Mouse (Mus musculus) forebrain, embryonic 13.5 days (tissue): ENCODE measurements around the gene Klf13. TPM values are rescaled to one million over a fixed set of nuclear protein-coding genes. Genes with fewer than 3 reads are reported as not detected.

Experiments used
- ATAC-seq: fragments of 200-750 bp; cut with Nextera tagmentation; 2 replicates; pipeline ENCODE4 v1.8.0; 2017
- H3K27ac ChIP-seq: fragments of 300-500 bp; sonication (generic); 2 replicates; pipeline ENCODE4 v1.5.1; 2015; ENCODE audit warnings: inconsistent platforms, mild to moderate bottlenecking, moderate library complexity
- H3K27me3 ChIP-seq: fragments of 300-500 bp; sonication (generic); 2 replicates; pipeline ENCODE4 v1.6.1; 2015; ENCODE audit warnings: mild to moderate bottlenecking, inconsistent platforms
- H3K36me3 ChIP-seq: fragments of 300-500 bp; sonication (generic); 2 replicates; pipeline ENCODE4 v1.6.1; 2015; ENCODE audit warnings: mild to moderate bottlenecking, inconsistent platforms; ENCODE audit not compliant: poor library complexity, severe bottlenecking
- H3K4me1 ChIP-seq: fragments of 300-500 bp; sonication (generic); 2 replicates; pipeline ENCODE4 v1.6.1; 2015; ENCODE audit warnings: inconsistent platforms
- H3K4me2 ChIP-seq: fragments of 300-500 bp; sonication (generic); 2 replicates; pipeline ENCODE4 v1.6.1; 2015; ENCODE audit warnings: inconsistent platforms, mild to moderate bottlenecking, moderate library complexity
- H3K4me3 ChIP-seq: fragments of 300-500 bp; sonication (generic); 2 replicates; pipeline ENCODE4 v1.5.1; 2015; ENCODE audit warnings: mild to moderate bottlenecking, inconsistent platforms
- H3K9ac ChIP-seq: fragments of 300-500 bp; sonication (generic); 2 replicates; pipeline ENCODE4 v1.6.1; 2015; ENCODE audit warnings: mild to moderate bottlenecking, inconsistent platforms
- H3K9me3 ChIP-seq: fragments of 300-500 bp; sonication (generic); replicated peaks from 2 replicates; pipeline ENCODE4 v1.6.1; 2016; ENCODE audit warnings: inconsistent platforms
- WGBS: fragments of 180-500 bp; shearing (Covaris S2); methylation state at CpG from one replicate; pipeline ENCODE4 v1.1.7; 2015; 5-methylcytosine and 5-hydroxymethylcytosine counted together
- polyA plus RNA-seq: library from polyadenylated mRNA; unstranded; fragments of >200 nt; fragmentation: Nextera tagmentation; extraction: Ambion mirVana; gene quantifications from 2 replicates; pipeline ENCODE4 v1.2.1, GENCODE M21; 2015

The Klf13 gene
- 30.4 and 33.5 TPM in 2 replicates for polyA plus RNA-seq

DNA sequence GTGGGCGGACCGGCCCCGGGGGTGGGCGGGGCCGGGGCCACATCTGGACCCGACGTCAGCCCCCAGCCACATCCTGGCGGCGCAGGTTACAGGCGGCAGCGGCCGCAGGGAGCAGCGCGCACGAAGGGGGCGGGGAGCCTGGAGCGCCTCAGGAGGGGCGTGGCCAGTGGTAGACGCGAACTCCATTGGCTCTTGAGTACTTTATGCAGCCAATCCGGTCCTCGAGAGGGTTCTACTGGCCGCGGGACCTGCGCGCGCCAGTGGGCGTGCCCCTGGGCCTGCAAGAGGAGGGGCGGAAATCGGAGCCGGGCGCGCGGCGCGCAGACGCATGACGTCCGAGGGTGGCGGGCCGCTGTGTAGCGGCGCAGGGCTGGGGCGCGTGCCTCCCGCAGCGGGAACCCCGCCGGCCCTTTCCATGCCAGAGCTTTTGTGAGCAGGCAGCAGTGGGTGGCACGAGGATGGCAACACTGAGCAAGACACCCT, at the start of gene Klf13:
TSS of gene Klf13 (minus strand) at position 2 of the 483 bp plus-strand sequence.
- peak within 1 kb of the TSS; percentile 97 for H3K4me3 ChIP-seq
- H3K9me3 ChIP-seq = no peaks in the 10 kb centered on the region
- peak within 1 kb of the TSS; percentile 96 for H3K9ac ChIP-seq
- H3K4me2 ChIP-seq = peak within 1 kb of the TSS; percentile 93
- peaks cover 26% of the 10 kb centered on the region for H3K4me1 ChIP-seq
- H3K27me3 ChIP-seq = peaks cover 5% of the 10 kb centered on the region; the same call in 1 of the 2 replicates
- H3K27ac ChIP-seq = peak within 1 kb of the TSS; percentile 92
- no peaks in the 10 kb centered on the region for H3K36me3 ChIP-seq
- peak; percentile 95 for ATAC-seq
- 0% methylated on average over 44 of the region's 50 CpGs for WGBS

DNA sequence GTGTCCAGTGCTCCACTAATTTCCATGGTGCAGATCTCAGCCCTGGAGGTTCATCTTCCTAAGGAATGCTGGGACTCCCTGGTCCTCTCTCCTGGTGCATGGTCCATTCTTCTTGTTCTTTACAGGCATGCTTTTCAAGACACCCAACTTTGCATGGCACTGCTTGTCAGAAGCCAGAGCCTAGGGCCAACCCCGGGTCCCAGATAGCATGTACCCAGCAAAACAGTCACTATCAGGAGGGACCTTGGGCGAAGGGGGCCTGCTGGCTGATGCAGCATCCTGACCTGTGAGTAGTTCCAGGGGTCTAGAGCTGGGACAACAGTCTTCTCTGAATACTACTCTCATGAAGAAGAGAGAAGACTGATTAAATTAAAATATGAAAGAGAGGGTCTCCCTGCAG, 49.7 kb upstream of the Klf13 start:
- Histone ChIP-seq H3K4me3 (no peak overlapping the region), H3K4me1 (peaks cover 20% of the 10 kb centered on the region), H3K9me3 (no peaks in the 10 kb centered on the region), H3K9ac (no peak overlapping the region), H3K36me3 (no peaks in the 10 kb centered on the region), H3K27ac (no peak overlapping the region), H3K27me3 (no peaks in the 10 kb centered on the region), H3K4me2 (no peak overlapping the region)
- ATAC-seq = no peak
- 91% methylated on average over 2 of the region's 2 CpGs for WGBS

DNA sequence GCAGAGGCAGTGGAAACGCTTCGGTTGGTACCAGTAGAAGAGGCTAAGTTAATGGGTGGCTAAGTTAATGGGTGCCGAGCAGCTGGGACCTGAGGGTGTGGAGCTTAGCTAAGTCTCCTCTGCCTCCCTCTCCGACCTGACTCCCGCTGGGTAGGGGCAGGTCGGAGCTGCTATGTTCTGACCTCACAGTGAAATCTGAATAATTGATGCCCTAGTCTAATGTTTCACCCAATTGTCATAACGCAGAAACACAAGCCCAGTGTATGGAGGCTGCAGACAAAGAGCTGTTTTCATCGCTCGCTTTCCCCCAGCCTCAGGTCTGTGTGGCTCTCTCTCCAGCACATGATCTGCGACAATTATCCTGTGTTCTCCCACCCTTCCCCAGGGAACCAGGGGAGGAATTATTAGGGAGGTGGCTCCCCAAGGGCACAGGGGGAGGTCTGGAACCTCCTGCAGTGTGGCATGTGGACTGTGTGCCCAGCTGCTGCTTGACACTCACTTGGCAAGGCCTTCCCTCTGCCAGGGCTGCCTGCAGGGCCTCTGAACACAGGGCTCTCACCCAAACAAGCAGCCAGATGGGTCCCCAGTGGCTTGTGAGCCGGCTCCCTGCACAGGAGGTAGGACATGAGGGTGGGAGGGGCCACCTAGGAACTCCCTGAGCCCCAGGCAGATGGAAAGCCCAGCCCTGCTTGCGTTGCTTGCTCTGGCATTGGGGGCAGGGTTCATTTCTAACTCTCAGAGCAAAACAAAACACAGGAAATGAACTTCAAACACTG, 47.9 kb upstream of the Klf13 start:
- peak; percentile 95 for ATAC-seq
- H3K36me3 ChIP-seq = no peaks in the 10 kb centered on the region
- WGBS = 16% methylated on average over 12 of the region's 12 CpGs
- peaks cover 20% of the 10 kb centered on the region for H3K4me1 ChIP-seq
- peak overlapping the region; percentile 14; the same call in 1 of the 2 replicates for H3K4me2 ChIP-seq
- no peak overlapping the region for H3K4me3 ChIP-seq
- H3K27me3 ChIP-seq = no peaks in the 10 kb centered on the region
- H3K9me3 ChIP-seq = no peaks in the 10 kb centered on the region
- H3K27ac ChIP-seq = peak overlapping the region; percentile 94
- peak overlapping the region; percentile 45; the same call in 1 of the 2 replicates for H3K9ac ChIP-seq

DNA sequence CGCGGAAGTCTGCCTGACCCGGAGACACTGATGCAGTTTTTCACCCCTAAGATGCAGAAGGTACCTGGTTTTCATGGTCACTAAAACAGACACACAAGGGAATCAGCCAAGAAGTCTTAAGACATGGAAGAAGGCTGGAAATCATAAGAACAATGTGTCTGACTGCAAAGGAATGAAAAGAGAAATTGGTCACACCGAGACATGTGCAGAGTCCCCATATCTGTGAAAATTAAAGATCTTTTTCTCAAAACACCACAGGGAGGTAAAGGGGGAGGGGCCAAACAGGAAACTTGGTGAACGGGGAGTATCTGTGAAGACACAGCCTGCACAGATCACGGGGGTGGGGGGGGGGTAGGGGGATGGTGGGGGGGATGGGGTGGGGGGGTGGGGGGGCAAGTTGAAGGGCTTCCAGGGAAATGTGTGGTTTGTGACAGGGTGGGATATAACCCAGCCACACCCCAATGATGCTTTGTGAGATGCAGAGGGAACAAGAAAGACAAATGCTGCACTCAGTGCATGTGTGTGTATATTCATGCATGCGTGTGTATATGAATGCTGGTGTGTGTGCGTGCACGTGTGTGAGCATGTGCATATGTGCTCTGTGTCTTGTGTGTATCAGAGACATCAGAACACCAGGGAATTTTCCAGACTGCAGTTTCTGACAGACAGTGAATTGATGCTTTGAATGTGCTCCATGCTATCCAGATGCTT, 47.1 kb upstream of the Klf13 start:
- Histone ChIP-seq H3K9me3 (no peaks in the 10 kb centered on the region), H3K9ac (0 out of 2 replicates have a peak overlapping the region, but pooled peaks have one; percentile 45), H3K4me1 (peaks cover 20% of the 10 kb centered on the region), H3K27me3 (no peaks in the 10 kb centered on the region), H3K27ac (peak overlapping the region; percentile 94), H3K4me2 (no peak overlapping the region), H3K36me3 (no peaks in the 10 kb centered on the region), H3K4me3 (no peak overlapping the region)
- peak; percentile 55 for ATAC-seq
- 79% methylated on average over 9 of the region's 9 CpGs for WGBS

DNA sequence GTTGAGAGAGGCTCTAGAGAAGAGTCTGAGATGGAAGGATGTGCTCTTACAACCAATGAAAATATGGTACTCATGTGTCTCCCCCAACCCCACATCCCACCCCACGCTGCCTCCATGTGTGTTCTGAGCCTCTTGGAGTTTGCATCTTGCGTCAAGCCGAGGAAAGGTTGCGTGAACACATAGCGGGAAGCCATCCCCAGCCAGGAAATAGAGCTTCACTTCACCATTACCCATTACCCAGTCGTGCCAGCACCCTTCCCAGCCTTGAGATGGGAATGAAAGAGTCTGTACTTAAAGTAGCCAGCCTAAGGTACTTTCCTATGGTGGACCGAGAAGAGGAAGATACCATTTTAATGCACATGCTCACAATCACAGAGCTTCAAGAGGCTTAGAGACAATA, 46.6 kb upstream of the Klf13 start:
- Histone ChIP-seq H3K27ac (no peak overlapping the region), H3K4me3 (no peak overlapping the region), H3K9me3 (no peaks in the 10 kb centered on the region), H3K36me3 (no peaks in the 10 kb centered on the region), H3K9ac (no peak overlapping the region), H3K27me3 (no peaks in the 10 kb centered on the region), H3K4me1 (peaks cover 20% of the 10 kb centered on the region), H3K4me2 (no peak overlapping the region)
- WGBS = 91% methylated on average over 7 of the region's 7 CpGs
- no peak for ATAC-seq

DNA sequence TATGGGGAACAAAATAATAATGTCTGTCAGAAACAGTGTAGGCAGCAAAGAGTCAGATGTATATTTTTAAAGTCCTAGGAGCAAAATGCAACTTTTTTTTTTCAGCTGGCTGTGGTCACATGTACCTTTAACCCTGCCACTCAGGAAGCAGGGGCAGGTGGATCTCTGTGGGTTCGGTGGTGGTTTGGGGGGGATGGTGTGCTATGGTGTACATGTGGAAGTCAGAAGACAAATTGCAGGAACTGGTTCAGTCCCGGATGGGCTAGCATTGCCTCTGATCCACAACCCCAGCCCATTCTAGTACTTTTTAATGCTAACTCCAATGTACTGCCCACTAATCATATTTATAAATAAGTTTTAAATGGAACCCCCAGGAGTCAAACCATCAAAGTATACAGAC, 45.6 kb upstream of the Klf13 start:
- Histone ChIP-seq H3K9ac (no peak overlapping the region), H3K4me1 (peaks cover 20% of the 10 kb centered on the region), H3K27me3 (no peaks in the 10 kb centered on the region), H3K4me2 (no peak overlapping the region), H3K27ac (no peak overlapping the region), H3K4me3 (no peak overlapping the region), H3K36me3 (no peaks in the 10 kb centered on the region), H3K9me3 (no peaks in the 10 kb centered on the region)
- 90% methylated on average over 2 of the region's 2 CpGs for WGBS
- ATAC-seq = no peak

DNA sequence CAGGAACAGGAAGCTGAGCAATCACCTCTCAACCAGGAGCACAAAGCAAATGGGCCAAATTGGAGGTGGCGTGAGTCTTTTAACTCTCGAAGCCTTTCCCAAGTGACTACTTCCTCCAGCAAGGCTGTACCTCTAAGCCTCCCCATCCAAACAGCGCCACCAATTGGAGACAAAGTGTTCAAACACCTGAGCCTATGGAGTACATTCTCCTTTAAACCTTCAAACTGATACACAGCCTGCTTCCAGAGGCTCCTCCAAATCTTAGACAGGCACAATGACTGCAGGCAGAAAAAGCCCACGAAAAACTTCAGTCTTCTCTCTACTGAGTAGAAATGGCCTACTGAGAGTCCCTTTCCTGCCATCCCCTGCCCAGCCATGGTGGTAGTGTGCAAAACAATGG, 38.9 kb upstream of the Klf13 start:
- no peaks in the 10 kb centered on the region for H3K36me3 ChIP-seq
- ATAC-seq = no peak
- peaks cover 3% of the 10 kb centered on the region; the same call in 1 of the 2 replicates for H3K9me3 ChIP-seq
- H3K9ac ChIP-seq = no peak overlapping the region
- H3K27me3 ChIP-seq = no peaks in the 10 kb centered on the region
- H3K4me2 ChIP-seq = no peak overlapping the region
- H3K4me3 ChIP-seq = no peak overlapping the region
- WGBS = 93% methylated on average over 4 of the region's 4 CpGs
- H3K4me1 ChIP-seq = no peaks in the 10 kb centered on the region
- H3K27ac ChIP-seq = no peak overlapping the region

DNA sequence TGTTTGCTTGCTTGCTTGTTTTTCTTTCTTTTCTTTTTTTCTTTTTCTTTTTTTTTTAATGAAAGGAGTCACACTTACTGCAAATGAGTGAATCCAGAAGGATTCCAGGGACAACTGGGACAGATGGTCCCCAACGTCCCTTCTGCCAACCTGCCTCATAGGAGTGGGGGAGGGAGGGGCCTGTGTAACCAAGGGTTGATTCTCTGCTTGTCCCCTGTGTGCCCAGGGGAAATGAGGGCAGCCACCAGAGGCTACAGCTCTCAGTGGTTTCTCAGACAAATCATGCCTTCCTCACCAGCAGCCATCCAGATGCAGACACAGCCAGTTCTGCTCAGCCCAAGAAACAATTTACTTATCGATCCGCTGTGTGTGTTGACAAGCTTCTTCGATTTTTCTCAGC, 32.3 kb upstream of the Klf13 start:
- WGBS = 61% methylated on average over 4 of the region's 4 CpGs
- H3K36me3 ChIP-seq = no peaks in the 10 kb centered on the region
- H3K4me3 ChIP-seq = no peak overlapping the region
- H3K4me1 ChIP-seq = peaks cover 16% of the 10 kb centered on the region
- no peak overlapping the region for H3K4me2 ChIP-seq
- H3K9me3 ChIP-seq = no peaks in the 10 kb centered on the region
- ATAC-seq = peak; percentile 86
- peak overlapping the region; percentile 77 for H3K27ac ChIP-seq
- H3K9ac ChIP-seq = no peak overlapping the region
- H3K27me3 ChIP-seq = no peaks in the 10 kb centered on the region

DNA sequence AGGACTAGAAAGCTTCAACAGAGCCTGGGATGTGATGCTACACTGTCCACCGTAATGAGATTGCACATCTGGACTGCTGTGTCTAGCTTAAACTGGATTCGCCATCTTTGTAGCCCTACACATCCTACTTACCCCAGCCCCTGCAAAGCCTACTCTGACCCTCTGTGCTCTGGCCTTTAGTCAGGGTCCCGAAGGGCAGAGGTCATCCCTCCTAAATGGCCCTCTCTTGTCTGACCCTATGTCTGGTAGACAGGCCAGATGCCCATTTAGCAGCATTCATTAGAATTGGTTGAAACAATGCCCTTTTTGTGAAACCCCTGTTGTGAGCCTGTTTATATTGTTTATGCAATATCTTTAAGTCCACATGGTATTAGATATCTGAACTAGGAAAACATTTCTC, 31.2 kb upstream of the Klf13 start:
- no peak for ATAC-seq
- H3K27ac ChIP-seq = no peak overlapping the region
- 58% methylated on average over 3 of the region's 3 CpGs for WGBS
- H3K36me3 ChIP-seq = no peaks in the 10 kb centered on the region
- peaks cover 26% of the 10 kb centered on the region for H3K4me1 ChIP-seq
- no peak overlapping the region for H3K4me3 ChIP-seq
- H3K4me2 ChIP-seq = no peak overlapping the region
- no peaks in the 10 kb centered on the region for H3K27me3 ChIP-seq
- H3K9me3 ChIP-seq = no peaks in the 10 kb centered on the region
- no peak overlapping the region for H3K9ac ChIP-seq

DNA sequence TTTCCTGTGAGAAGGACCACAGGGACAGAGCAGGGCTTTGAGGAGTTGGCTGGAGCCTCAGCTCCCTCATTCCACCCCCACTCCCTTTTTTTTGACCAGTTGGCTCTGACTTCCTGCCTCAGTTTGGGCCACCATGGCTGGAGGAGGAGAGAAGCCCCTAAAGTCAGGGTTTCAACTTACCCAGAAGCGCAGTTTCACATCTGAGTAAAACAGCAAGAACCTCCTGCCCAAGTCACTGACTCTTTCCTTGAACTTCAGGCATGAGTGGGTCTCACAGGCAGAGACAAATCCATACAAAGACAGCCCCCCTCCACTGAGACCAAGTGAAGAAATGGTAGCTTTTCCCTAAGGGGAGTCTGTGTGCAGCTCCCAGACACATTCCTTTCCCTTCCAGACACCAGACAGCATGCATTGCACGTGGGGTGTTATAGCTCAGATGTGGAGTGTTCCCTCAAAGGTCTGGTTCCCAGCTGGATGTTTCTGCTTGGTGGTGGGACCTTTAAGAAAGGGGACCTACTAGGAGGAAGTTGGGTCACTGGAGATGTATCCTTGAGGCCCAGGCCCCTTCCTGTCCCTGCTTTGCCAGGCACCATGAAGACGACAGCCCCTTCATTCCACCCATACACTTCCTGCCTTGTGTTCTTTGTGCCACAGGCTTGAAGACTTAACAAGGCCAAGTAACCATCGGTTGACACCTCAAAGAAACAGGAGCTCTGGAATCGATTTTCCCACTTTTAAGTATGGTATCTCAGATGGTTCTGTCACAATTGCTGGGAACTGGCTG, 27.1 kb upstream of the Klf13 start:
- Histone ChIP-seq H3K9ac (no peak overlapping the region), H3K4me2 (no peak overlapping the region), H3K27ac (peak overlapping the region; percentile 36), H3K27me3 (no peaks in the 10 kb centered on the region), H3K9me3 (no peaks in the 10 kb centered on the region), H3K4me1 (peaks cover 24% of the 10 kb centered on the region), H3K36me3 (no peaks in the 10 kb centered on the region), H3K4me3 (no peak overlapping the region)
- 86% methylated on average over 5 of the region's 5 CpGs for WGBS
- ATAC-seq = no peak

DNA sequence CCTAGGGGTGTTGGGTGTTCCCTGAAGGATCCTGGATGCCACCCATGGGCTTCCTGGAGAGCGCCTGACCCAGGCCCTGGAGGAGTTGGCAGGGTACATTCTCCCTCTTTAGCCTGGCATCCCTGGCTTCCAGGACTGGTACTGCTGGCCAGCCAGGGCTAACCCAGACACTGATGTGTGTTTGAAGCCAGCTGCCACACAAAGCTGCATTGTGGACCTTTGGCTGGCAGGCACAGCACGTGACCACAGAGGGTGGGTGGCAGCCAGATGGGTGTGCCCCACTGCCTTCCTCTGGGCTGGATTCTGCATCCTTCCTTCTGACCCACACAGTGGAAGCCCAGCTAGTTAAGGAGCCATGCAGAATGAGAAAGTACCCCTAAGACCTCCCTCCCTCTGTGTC, 26.4 kb upstream of the Klf13 start:
- Histone ChIP-seq H3K9ac (no peak overlapping the region), H3K4me2 (no peak overlapping the region), H3K27ac (peak overlapping the region; percentile 36), H3K9me3 (no peaks in the 10 kb centered on the region), H3K4me3 (no peak overlapping the region), H3K36me3 (no peaks in the 10 kb centered on the region), H3K4me1 (peaks cover 19% of the 10 kb centered on the region), H3K27me3 (no peaks in the 10 kb centered on the region)
- WGBS = 63% methylated on average over 2 of the region's 2 CpGs
- peak; percentile 92 for ATAC-seq

DNA sequence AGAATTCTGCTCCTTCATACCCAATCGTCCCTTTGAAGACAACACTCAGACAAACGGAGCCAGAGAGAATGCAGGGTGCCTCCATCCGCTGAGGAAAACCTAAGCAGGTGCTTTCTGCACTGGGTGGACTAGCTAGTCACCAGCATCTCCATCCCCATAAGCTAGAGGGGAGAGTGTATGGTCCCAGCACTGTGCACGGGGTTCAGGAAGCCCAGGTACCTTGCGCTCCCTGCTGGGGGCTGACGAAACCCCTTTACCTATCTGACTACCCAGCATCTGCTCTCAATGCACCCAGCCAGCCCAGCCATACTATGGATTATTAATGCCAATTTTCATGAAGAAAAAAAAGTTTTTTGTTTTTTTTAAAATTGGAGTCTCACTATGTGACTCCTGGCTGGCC, 25.4 kb upstream of the Klf13 start:
- Histone ChIP-seq H3K9me3 (no peaks in the 10 kb centered on the region), H3K27ac (no peak overlapping the region), H3K4me2 (no peak overlapping the region), H3K36me3 (no peaks in the 10 kb centered on the region), H3K4me3 (no peak overlapping the region), H3K9ac (no peak overlapping the region), H3K4me1 (peaks cover 13% of the 10 kb centered on the region), H3K27me3 (no peaks in the 10 kb centered on the region)
- 71% methylated on average over 6 of the region's 6 CpGs for WGBS
- no peak for ATAC-seq
